Mouse (Mus musculus) heart, postnatal 25 days (tissue): ENCODE data around the gene Actrt1. TPM values are rescaled to one million over a fixed set of nuclear protein-coding genes. Genes with fewer than 3 reads are reported as not detected.

Source experiments
- DNase-seq: peaks from one replicate; pipeline ENCODE4 v3.0.0; 2022; ENCODE audit warnings: low spot score
- intact Hi-C: fragments of 180-260 bp; cut with DNase I; formaldehyde crosslinking; loops from one replicate; pipeline ENCODE4 v1.15.1; 2025
- total RNA-seq, 2 experiments: library from RNA; stranded (reverse); gene quantifications; 2 replicates each; pipeline ENCODE4 v1.2.3; 2021

The Actrt1 gene
- total RNA-seq = not detected

- no peak for DNase-seq
- intact Hi-C loops = no loop called here
Observed at GRCm38 (mm10) chrX:46328707-46329106, at the start of gene Actrt1. Gene Actrt1 (plus strand): TSS chrX:46329007.

- intact Hi-C loops = no loop called here
- DNase-seq = no peak
Observed at GRCm38 (mm10) chrX:46331463-46332115, 2.8 kb downstream of the Actrt1 start.
